Mouse (Mus musculus): ENCODE results near the gene Rbpms2. TPM values are rescaled to one million over a fixed set of nuclear protein-coding genes. Genes with fewer than 3 reads are reported as not detected.

Gene Rbpms2
- polyA plus RNA-seq, 2 experiments: 10.3 to 19.3 TPM

GRCm38 (mm10) chr9:65640838-65641410, 11.5 kb downstream of the Rbpms2 start:
- TF ChIP-seq POLR2A (IDR thresholded peaks at IDR 0.05; ENCODE audit: borderline replicate concordance, extremely low read depth, insufficient read depth, insufficient read length): no peak
- peak; percentile 55; the same call in 1 of the 2 replicates for ATAC-seq (ENCODE audit: low FRiP score, low read depth)
- H3K36me3 ChIP-seq (ENCODE audit: control insufficient read depth, insufficient read depth, low read length): no peaks in the 10 kb centered on the region
- H3K9ac ChIP-seq (ENCODE audit: low read depth, low read length, severe bottlenecking): no peak overlapping the region
- no peaks in the 10 kb centered on the region for H3K27me3 ChIP-seq (ENCODE audit: control insufficient read depth, insufficient read depth, low read length)
- H3K9me3 ChIP-seq (ENCODE audit: control insufficient read depth, low read length): no peaks in the 10 kb centered on the region
- H3K4me2 ChIP-seq (replicated peaks; ENCODE audit: low read depth, low read length, severe bottlenecking): peak overlapping the region; percentile 15; the same call in 1 of the 2 replicates
- no peak for DNase-seq (ENCODE audit: low spot score)
- H3K27ac ChIP-seq (replicated peaks; ENCODE audit: low read depth, low read length): no peak overlapping the region
- H3K4me1 ChIP-seq (ENCODE audit: control insufficient read depth, insufficient read depth, low read length): peaks cover 14% of the 10 kb centered on the region
- H3K4me3 ChIP-seq (replicated peaks; ENCODE audit: low read length): no peak overlapping the region
- 8% methylated on average over 5 of the region's 5 CpGs for WGBS

- Histone ChIP-seq H3K4me2 (replicated peaks; ENCODE audit: low read depth, low read length, severe bottlenecking) (peak overlapping the region; percentile 15), H3K9ac (ENCODE audit: low read depth, low read length, severe bottlenecking) (no peak overlapping the region), H3K27me3 (ENCODE audit: control insufficient read depth, insufficient read depth, low read length) (no peaks in the 10 kb centered on the region), H3K27ac (replicated peaks; ENCODE audit: low read depth, low read length) (no peak overlapping the region), H3K4me1 (ENCODE audit: control insufficient read depth, insufficient read depth, low read length) (peaks cover 18% of the 10 kb centered on the region), H3K9me3 (ENCODE audit: control insufficient read depth, low read length) (no peaks in the 10 kb centered on the region), H3K36me3 (ENCODE audit: control insufficient read depth, insufficient read depth, low read length) (no peaks in the 10 kb centered on the region), H3K4me3 (replicated peaks; ENCODE audit: low read length) (no peak overlapping the region)
- WGBS: 20% methylated on average over 12 of the region's 12 CpGs
- no peak for ATAC-seq (ENCODE audit: low FRiP score, low read depth)
- DNase-seq (ENCODE audit: low spot score): no peak
- TF ChIP-seq POLR2A (IDR thresholded peaks at IDR 0.05; ENCODE audit: borderline replicate concordance, extremely low read depth, insufficient read depth, insufficient read length): no peak
Measured at GRCm38 (mm10) chr9:65641446-65642052, 12.1 kb downstream of the Rbpms2 start.

DNA sequence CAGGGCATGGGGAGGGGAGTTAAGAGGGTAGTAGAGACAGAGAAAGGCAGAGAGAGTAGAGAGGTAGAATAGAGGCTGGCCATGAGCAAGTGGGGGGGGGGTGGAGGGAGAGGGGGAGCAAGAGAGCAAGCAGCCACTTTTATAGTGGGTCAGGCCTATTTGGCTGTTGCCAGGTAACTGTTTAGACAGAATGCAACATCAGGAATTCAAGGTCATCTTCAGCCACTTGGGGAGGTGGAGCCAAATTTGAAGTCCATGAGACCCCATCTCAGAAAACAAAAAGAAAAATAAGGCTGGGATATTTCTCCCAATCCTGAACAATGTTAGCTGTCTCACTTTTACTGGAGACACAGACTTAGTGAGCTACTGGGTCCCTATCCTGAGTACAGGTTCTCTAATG, 13.1 kb downstream of the Rbpms2 start:
- H3K9ac ChIP-seq (ENCODE audit: low read depth, low read length, severe bottlenecking): no peak overlapping the region
- H3K4me1 ChIP-seq (ENCODE audit: control insufficient read depth, insufficient read depth, low read length): peaks cover 18% of the 10 kb centered on the region
- no peaks in the 10 kb centered on the region for H3K36me3 ChIP-seq (ENCODE audit: control insufficient read depth, insufficient read depth, low read length)
- no peaks in the 10 kb centered on the region for H3K27me3 ChIP-seq (ENCODE audit: control insufficient read depth, insufficient read depth, low read length)
- no peak overlapping the region for H3K27ac ChIP-seq (replicated peaks; ENCODE audit: low read depth, low read length)
- ATAC-seq (ENCODE audit: low FRiP score, low read depth): no peak
- H3K9me3 ChIP-seq (ENCODE audit: control insufficient read depth, low read length): no peaks in the 10 kb centered on the region
- no peak for DNase-seq (ENCODE audit: low spot score)
- TF ChIP-seq POLR2A (IDR thresholded peaks at IDR 0.05; ENCODE audit: borderline replicate concordance, extremely low read depth, insufficient read depth, insufficient read length): no peak
- no peak overlapping the region for H3K4me2 ChIP-seq (replicated peaks; ENCODE audit: low read depth, low read length, severe bottlenecking)
- no peak overlapping the region for H3K4me3 ChIP-seq (replicated peaks; ENCODE audit: low read length)

- Histone ChIP-seq H3K9me3 (ENCODE audit: control insufficient read depth, low read length) (no peaks in the 10 kb centered on the region), H3K27ac (replicated peaks; ENCODE audit: low read depth, low read length) (no peak overlapping the region), H3K4me3 (replicated peaks; ENCODE audit: low read length) (no peak overlapping the region), H3K4me2 (replicated peaks; ENCODE audit: low read depth, low read length, severe bottlenecking) (no peak overlapping the region), H3K9ac (ENCODE audit: low read depth, low read length, severe bottlenecking) (no peak overlapping the region), H3K36me3 (ENCODE audit: control insufficient read depth, insufficient read depth, low read length) (no peaks in the 10 kb centered on the region), H3K27me3 (ENCODE audit: control insufficient read depth, insufficient read depth, low read length) (no peaks in the 10 kb centered on the region), H3K4me1 (ENCODE audit: control insufficient read depth, insufficient read depth, low read length) (peaks cover 18% of the 10 kb centered on the region)
- 88% methylated on average over 4 of the region's 4 CpGs for WGBS
- TF ChIP-seq POLR2A (IDR thresholded peaks at IDR 0.05; ENCODE audit: borderline replicate concordance, extremely low read depth, insufficient read depth, insufficient read length): no peak
- DNase-seq (ENCODE audit: low spot score) (no peak), ATAC-seq (ENCODE audit: low FRiP score, low read depth) (no peak)
Measured at GRCm38 (mm10) chr9:65644960-65645359, 15.5 kb downstream of the Rbpms2 start.

GRCm38 (mm10) chr9:65645984-65646383, 16.5 kb downstream of the Rbpms2 start:
- no peaks in the 10 kb centered on the region for H3K27me3 ChIP-seq (ENCODE audit: control insufficient read depth, insufficient read depth, low read length)
- no peaks in the 10 kb centered on the region for H3K9me3 ChIP-seq (ENCODE audit: control insufficient read depth, low read length)
- no peaks in the 10 kb centered on the region for H3K36me3 ChIP-seq (ENCODE audit: control insufficient read depth, insufficient read depth, low read length)
- no peak overlapping the region for H3K27ac ChIP-seq (replicated peaks; ENCODE audit: low read depth, low read length)
- TF ChIP-seq POLR2A (IDR thresholded peaks at IDR 0.05; ENCODE audit: borderline replicate concordance, extremely low read depth, insufficient read depth, insufficient read length): no peak
- H3K4me2 ChIP-seq (replicated peaks; ENCODE audit: low read depth, low read length, severe bottlenecking): no peak overlapping the region
- 57% methylated on average over 3 of the region's 3 CpGs for WGBS
- H3K4me1 ChIP-seq (ENCODE audit: control insufficient read depth, insufficient read depth, low read length): peaks cover 14% of the 10 kb centered on the region
- no peak overlapping the region for H3K4me3 ChIP-seq (replicated peaks; ENCODE audit: low read length)
- DNase-seq (ENCODE audit: low spot score) (no peak), ATAC-seq (ENCODE audit: low FRiP score, low read depth) (no peak)
- no peak overlapping the region for H3K9ac ChIP-seq (ENCODE audit: low read depth, low read length, severe bottlenecking)

Data from limb, embryonic 14.5 days (tissue).